Mouse (Mus musculus) stomach, embryonic 14.5 days (tissue): ENCODE results near the gene Cdk10. TPM values are rescaled to one million over a fixed set of nuclear protein-coding genes. Genes with fewer than 3 reads are reported as not detected.

Source experiments
- ATAC-seq: fragments of 200-750 bp; cut with Nextera tagmentation; 2 replicates; pipeline ENCODE4 v1.8.0; 2017; ENCODE audit warnings: low read depth, moderate TSS enrichment; ENCODE audit not compliant: insufficient number of reproducible peaks, insufficient read depth, low FRiP score
- H3K27ac ChIP-seq: fragments of 300-500 bp; sonication (generic); 2 replicates; pipeline ENCODE4 v1.5.1; 2014; ENCODE audit warnings: mild to moderate bottlenecking, low read length, moderate library complexity, mixed read lengths
- H3K27me3 ChIP-seq: fragments of 300-500 bp; sonication (generic); 2 replicates; pipeline ENCODE4 v1.6.1; 2014; ENCODE audit warnings: low read length, control low read depth, mixed read lengths; ENCODE audit not compliant: control insufficient read depth, insufficient read depth
- H3K36me3 ChIP-seq: fragments of 300-500 bp; sonication (generic); 2 replicates; pipeline ENCODE4 v1.6.1; 2014; ENCODE audit warnings: mild to moderate bottlenecking, control low read depth, low read length, moderate library complexity, mixed read lengths; ENCODE audit not compliant: control insufficient read depth, insufficient read depth
- H3K4me1 ChIP-seq: fragments of 300-500 bp; sonication (generic); 2 replicates; pipeline ENCODE4 v1.6.1; 2014; ENCODE audit warnings: low read length, control low read depth, mixed read lengths; ENCODE audit not compliant: control insufficient read depth, insufficient read depth
- H3K4me2 ChIP-seq: fragments of 300-500 bp; sonication (generic); replicated peaks from 2 replicates; pipeline ENCODE4 v1.6.1; 2014; ENCODE audit warnings: low read depth, low read length, control low read depth
- H3K4me3 ChIP-seq: fragments of 300-500 bp; sonication (generic); 2 replicates; pipeline ENCODE4 v1.5.1; 2014; ENCODE audit warnings: low read depth, low read length, control low read depth
- H3K9ac ChIP-seq: fragments of 300-500 bp; sonication (generic); replicated peaks from 2 replicates; pipeline ENCODE4 v1.6.1; 2014; ENCODE audit warnings: low read depth, mild to moderate bottlenecking, control low read depth, low read length, moderate library complexity, mixed read lengths
- H3K9me3 ChIP-seq: fragments of 300-500 bp; sonication (generic); 2 replicates; pipeline ENCODE4 v1.6.1; 2016; ENCODE audit warnings: low read depth, low read length, control low read depth; ENCODE audit not compliant: control insufficient read depth
- WGBS: fragments of 180-500 bp; shearing (Covaris S2); extraction: QIAGEN DNeasy Blood & Tissue Kit; methylation state at CpG from one replicate; pipeline ENCODE4 v1.1.7; 2014; 5-methylcytosine and 5-hydroxymethylcytosine counted together
- polyA plus RNA-seq: library from polyadenylated mRNA; unstranded; fragments of >200 nt; fragmentation: Nextera tagmentation; extraction: Ambion mirVana; gene quantifications from 2 replicates; pipeline ENCODE4 v1.2.1, GENCODE M21; 2014

Gene Cdk10
- polyA plus RNA-seq, result 36.3 and 37.5 TPM in 2 replicates

GRCm38 (mm10) chr8:123224278-123225266 is at the start of gene Cdk10:
Gene Cdk10 (plus strand): TSS chr8:123224842.
- Histone ChIP-seq H3K27me3 (no peaks in the 10 kb centered on the region), H3K27ac (peak within 1 kb of the TSS; percentile 85), H3K9me3 (no peaks in the 10 kb centered on the region), H3K4me3 (peak within 1 kb of the TSS; percentile 90), H3K4me1 (peaks cover 9% of the 10 kb centered on the region), H3K9ac (peak within 1 kb of the TSS; percentile 88), H3K36me3 (peaks cover 24% of the 10 kb centered on the region), H3K4me2 (peak within 1 kb of the TSS; percentile 91)
- peak; percentile 91 for ATAC-seq
- 2% methylated on average over 59 of the region's 59 CpGs for WGBS

GRCm38 (mm10) chr8:123181391-123181790 is 43.3 kb upstream of the Cdk10 start:
- no peak for ATAC-seq
- Histone ChIP-seq H3K36me3 (no peaks in the 10 kb centered on the region), H3K4me2 (no peak overlapping the region), H3K27ac (no peak overlapping the region), H3K27me3 (no peaks in the 10 kb centered on the region), H3K4me1 (no peaks in the 10 kb centered on the region), H3K9me3 (peaks cover 5% of the 10 kb centered on the region; the same call in 1 of the 2 replicates), H3K4me3 (no peak overlapping the region), H3K9ac (no peak overlapping the region)
- WGBS, result 49% methylated on average over 3 of the region's 3 CpGs

- Histone ChIP-seq H3K27ac (peak within 1 kb of the TSS; percentile 63; the same call in 1 of the 2 replicates), H3K9ac (no peak within 1 kb of the TSS), H3K27me3 (no peaks in the 10 kb centered on the region), H3K9me3 (no peaks in the 10 kb centered on the region), H3K4me3 (no peak within 1 kb of the TSS), H3K4me1 (no peaks in the 10 kb centered on the region), H3K36me3 (no peaks in the 10 kb centered on the region), H3K4me2 (no peak within 1 kb of the TSS)
- no peak for ATAC-seq
- 15% methylated on average over 19 of the region's 19 CpGs for WGBS
These were observed 38.9 kb upstream of the Cdk10 start, which contains the start of gene Dpep1 for GRCm38 (mm10) chr8:123185566-123186409. Gene Dpep1 (plus strand): TSS chr8:123186242.

- no peak overlapping the region for H3K4me3 ChIP-seq
- no peaks in the 10 kb centered on the region for H3K9me3 ChIP-seq
- 79% methylated on average over 2 of the region's 2 CpGs for WGBS
- no peak overlapping the region for H3K27ac ChIP-seq
- no peak overlapping the region for H3K4me2 ChIP-seq
- no peak overlapping the region for H3K9ac ChIP-seq
- no peak for ATAC-seq
- H3K36me3 ChIP-seq, result no peaks in the 10 kb centered on the region
- no peaks in the 10 kb centered on the region for H3K27me3 ChIP-seq
- no peaks in the 10 kb centered on the region for H3K4me1 ChIP-seq
These were observed 36.6 kb upstream of the Cdk10 start for GRCm38 (mm10) chr8:123188006-123188405.

- Histone ChIP-seq H3K9ac (no peak overlapping the region), H3K27me3 (no peaks in the 10 kb centered on the region), H3K4me1 (no peaks in the 10 kb centered on the region), H3K4me3 (no peak overlapping the region), H3K36me3 (no peaks in the 10 kb centered on the region), H3K9me3 (no peaks in the 10 kb centered on the region), H3K4me2 (no peak overlapping the region), H3K27ac (no peak overlapping the region)
- 65% methylated on average over 7 of the region's 7 CpGs for WGBS
- no peak for ATAC-seq
These were observed 35.8 kb upstream of the Cdk10 start for GRCm38 (mm10) chr8:123188841-123189240.

GRCm38 (mm10) chr8:123190678-123191077 is 34.0 kb upstream of the Cdk10 start:
- no peaks in the 10 kb centered on the region for H3K36me3 ChIP-seq
- no peak for ATAC-seq
- H3K9ac ChIP-seq, result no peak overlapping the region
- 1% methylated on average over 9 of the region's 9 CpGs for WGBS
- no peaks in the 10 kb centered on the region for H3K4me1 ChIP-seq
- H3K27me3 ChIP-seq, result no peaks in the 10 kb centered on the region
- peak overlapping the region; percentile 37 for H3K4me2 ChIP-seq
- no peak overlapping the region for H3K4me3 ChIP-seq
- H3K27ac ChIP-seq, result no peak overlapping the region
- no peaks in the 10 kb centered on the region for H3K9me3 ChIP-seq

GRCm38 (mm10) chr8:123191908-123192307 is 32.7 kb upstream of the Cdk10 start:
- H3K4me2 ChIP-seq, result no peak overlapping the region
- H3K4me3 ChIP-seq, result no peak overlapping the region
- ATAC-seq, result 0 out of 2 replicates have a peak, but pooled peaks have one; percentile 55
- H3K27me3 ChIP-seq, result no peaks in the 10 kb centered on the region
- no peaks in the 10 kb centered on the region for H3K4me1 ChIP-seq
- H3K27ac ChIP-seq, result no peak overlapping the region
- no peaks in the 10 kb centered on the region for H3K9me3 ChIP-seq
- H3K9ac ChIP-seq, result no peak overlapping the region
- H3K36me3 ChIP-seq, result no peaks in the 10 kb centered on the region
- WGBS, result 55% methylated on average over 8 of the region's 8 CpGs

- no peak overlapping the region for H3K4me2 ChIP-seq
These were observed 30.9 kb upstream of the Cdk10 start for GRCm38 (mm10) chr8:123193771-123194170.

More at GRCm38 (mm10) chr8:123193771-123194170, 30.9 kb upstream of the Cdk10 start:
- H3K4me3 ChIP-seq, result no peak overlapping the region
- 89% methylated on average over 9 of the region's 9 CpGs for WGBS
- no peak for ATAC-seq
- no peak overlapping the region for H3K27ac ChIP-seq
- H3K9me3 ChIP-seq, result no peaks in the 10 kb centered on the region
- H3K27me3 ChIP-seq, result no peaks in the 10 kb centered on the region
- no peak overlapping the region for H3K9ac ChIP-seq
- H3K36me3 ChIP-seq, result no peaks in the 10 kb centered on the region
- no peaks in the 10 kb centered on the region for H3K4me1 ChIP-seq
